Mouse (Mus musculus) bone marrow macrophage, adult 2 months (primary cell): ENCODE results near the gene Spats2. TPM values are rescaled to one million over a fixed set of nuclear protein-coding genes. Genes with fewer than 3 reads are reported as not detected.
"Not testable (repeated sequence)": the region's sequence is repeated elsewhere in the genome, so short reads cannot be mapped to it uniquely, and the experiment has no call there.

Experiments
- H3K27ac ChIP-seq: 2 replicates; pipeline ENCODE4 v1.5.1; 2012; ENCODE audit warnings: low read depth, low read length; ENCODE audit not compliant: insufficient read depth
- H3K4me1 ChIP-seq: 2 replicates; pipeline ENCODE4 v1.6.1; 2012; ENCODE audit warnings: low read length; ENCODE audit not compliant: control insufficient read depth, insufficient read depth
- H3K4me3 ChIP-seq: 2 replicates; pipeline ENCODE4 v1.5.1; 2012; ENCODE audit warnings: mild to moderate bottlenecking, low read length, moderate library complexity; ENCODE audit not compliant: insufficient read depth
- CTCF ChIP-seq: IDR thresholded peaks from 2 replicates; pipeline ENCODE4 v1.5.1; 2012; ENCODE audit warnings: low read depth, mild to moderate bottlenecking, low read length, moderate library complexity
- POLR2A ChIP-seq: IDR thresholded peaks from 2 replicates; pipeline ENCODE4 v1.6.1; 2012; ENCODE audit warnings: mild to moderate bottlenecking, low read depth, low read length, borderline replicate concordance
- polyA plus RNA-seq: library from polyadenylated mRNA; stranded (reverse); fragments of >200 nt; gene quantifications from 2 replicates; pipeline ENCODE4 v1.2.4, GENCODE M21; 2012; ENCODE audit not compliant: missing spikeins, insufficient read depth, insufficient read length

Gene Spats2
- polyA plus RNA-seq: 5.9 and 7.3 TPM in 2 replicates

DNA sequence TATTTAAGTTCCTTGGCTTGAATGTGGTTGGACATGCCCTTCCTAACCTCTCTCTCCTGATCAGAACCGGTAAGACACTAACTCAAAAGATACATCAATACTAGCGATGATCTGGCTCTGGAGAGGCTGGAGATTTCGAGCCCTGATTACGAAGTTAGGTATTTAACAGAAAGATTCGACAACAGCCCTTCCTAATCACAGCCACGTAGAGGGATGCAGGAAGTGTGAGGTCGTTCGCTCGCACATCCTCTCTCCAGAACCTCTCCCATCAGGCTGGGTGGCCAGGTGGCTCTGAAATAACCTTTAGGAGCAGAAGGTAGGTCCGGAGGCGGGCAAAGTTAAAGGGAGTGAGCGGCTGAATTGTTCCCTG, at the start of gene Spats2:
Spats2 (plus strand) TSS at position 206 of the 370 bp plus-strand sequence.
- Histone ChIP-seq H3K27ac (peak within 1 kb of the TSS; percentile 75), H3K4me1 (peaks cover 28% of the 10 kb centered on the region)

DNA sequence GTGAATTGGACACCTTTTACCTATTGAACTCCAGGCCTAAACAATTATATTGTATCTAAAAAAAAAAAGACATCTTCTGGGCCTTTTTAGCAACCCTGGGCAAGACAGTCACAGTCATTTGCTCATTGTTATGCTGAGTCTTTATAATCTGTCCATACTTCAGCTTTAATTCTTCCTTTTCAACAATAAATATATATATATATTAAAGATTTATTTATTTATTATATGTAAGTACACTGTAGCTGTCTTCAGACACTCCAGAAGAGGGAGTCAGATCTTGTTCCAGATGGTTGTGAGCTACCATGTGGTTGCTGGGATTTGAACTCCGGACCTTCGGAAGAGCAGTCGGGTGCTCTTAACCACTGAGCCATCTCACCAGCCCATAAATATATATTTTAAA, 49.7 kb upstream of the Spats2 start:
- not testable (repeated sequence) for H3K27ac ChIP-seq, H3K4me1 ChIP-seq
- peak overlapping the region; percentile 65; the same call in 1 of the 2 replicates for H3K4me3 ChIP-seq

More for the DNA sequence above, at the start of gene Spats2:
- H3K4me3 ChIP-seq: peak within 1 kb of the TSS; percentile 91
- no peak for TF ChIP-seq CTCF
- no peak for TF ChIP-seq POLR2A

GRCm38 (mm10) chr15:99078181-99078910, 47.4 kb upstream of the Spats2 start:
- peaks cover 5% of the 10 kb centered on the region for H3K4me1 ChIP-seq
- H3K4me3 ChIP-seq: no peak overlapping the region
- H3K27ac ChIP-seq: no peak overlapping the region
- TF ChIP-seq CTCF: no peak
- TF ChIP-seq POLR2A: no peak

- TF ChIP-seq POLR2A: no peak
- no peak for TF ChIP-seq CTCF
- Histone ChIP-seq H3K4me1 (peaks cover 5% of the 10 kb centered on the region), H3K4me3 (no peak overlapping the region), H3K27ac (no peak overlapping the region)
Observed at GRCm38 (mm10) chr15:99079804-99080203, 45.9 kb upstream of the Spats2 start.

- Histone ChIP-seq H3K4me3 (no peak overlapping the region), H3K27ac (no peak overlapping the region), H3K4me1 (no peaks in the 10 kb centered on the region)
- TF ChIP-seq POLR2A (no peak), CTCF (no peak)
Observed at GRCm38 (mm10) chr15:99082322-99082721, 43.4 kb upstream of the Spats2 start.

GRCm38 (mm10) chr15:99082840-99083239, 42.9 kb upstream of the Spats2 start:
- TF ChIP-seq CTCF (no peak), POLR2A (no peak)
- no peak overlapping the region for H3K4me3 ChIP-seq
- no peak overlapping the region for H3K27ac ChIP-seq
- no peaks in the 10 kb centered on the region for H3K4me1 ChIP-seq

GRCm38 (mm10) chr15:99083258-99083657, 42.5 kb upstream of the Spats2 start:
- TF ChIP-seq POLR2A (no peak), CTCF (peak; percentile 67)
- H3K4me1 ChIP-seq: no peaks in the 10 kb centered on the region
- no peak overlapping the region for H3K4me3 ChIP-seq
- no peak overlapping the region for H3K27ac ChIP-seq

- TF ChIP-seq CTCF (no peak), POLR2A (no peak)
Observed at GRCm38 (mm10) chr15:99083867-99084557, 41.7 kb upstream of the Spats2 start.

DNA sequence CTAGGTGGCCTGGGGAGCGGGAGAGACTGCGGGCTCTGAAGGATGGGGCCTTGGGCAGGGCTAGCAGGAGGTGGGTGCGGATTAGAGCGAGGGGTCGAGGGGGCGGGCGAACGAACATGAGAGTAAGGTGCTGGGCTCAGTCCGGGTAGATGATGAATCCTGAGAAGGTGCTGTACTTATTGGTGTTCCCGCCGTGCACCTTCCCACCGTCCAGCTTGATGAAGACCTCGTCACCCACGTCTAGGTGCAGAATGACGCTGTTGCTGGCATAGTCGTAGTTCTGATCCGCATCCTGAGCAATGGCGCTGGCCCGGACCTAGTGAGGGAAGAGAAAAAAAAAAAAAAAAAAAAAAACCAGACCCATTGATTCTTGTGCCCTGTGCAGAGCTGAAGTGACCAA, 41.1 kb upstream of the Spats2 start:
- Histone ChIP-seq H3K4me3 (no peak overlapping the region), H3K4me1 (no peaks in the 10 kb centered on the region), H3K27ac (no peak overlapping the region)
- TF ChIP-seq POLR2A (no peak), CTCF (no peak)

More at GRCm38 (mm10) chr15:99083867-99084557, 41.7 kb upstream of the Spats2 start:
- Histone ChIP-seq H3K4me1 (no peaks in the 10 kb centered on the region), H3K4me3 (no peak overlapping the region), H3K27ac (no peak overlapping the region)

- Histone ChIP-seq H3K27ac (no peak overlapping the region), H3K4me3 (no peak overlapping the region), H3K4me1 (no peaks in the 10 kb centered on the region)
- TF ChIP-seq CTCF (no peak), POLR2A (no peak)
Observed at GRCm38 (mm10) chr15:99085997-99086396, 39.7 kb upstream of the Spats2 start.
